Mouse (Mus musculus): ENCODE measurements around the gene Irf2.

Irf2 gene

GRCm38 (mm10) chr8:46811944-46812343, 72.4 kb downstream of the Irf2 start:
- no peak for DNase-seq

DNA sequence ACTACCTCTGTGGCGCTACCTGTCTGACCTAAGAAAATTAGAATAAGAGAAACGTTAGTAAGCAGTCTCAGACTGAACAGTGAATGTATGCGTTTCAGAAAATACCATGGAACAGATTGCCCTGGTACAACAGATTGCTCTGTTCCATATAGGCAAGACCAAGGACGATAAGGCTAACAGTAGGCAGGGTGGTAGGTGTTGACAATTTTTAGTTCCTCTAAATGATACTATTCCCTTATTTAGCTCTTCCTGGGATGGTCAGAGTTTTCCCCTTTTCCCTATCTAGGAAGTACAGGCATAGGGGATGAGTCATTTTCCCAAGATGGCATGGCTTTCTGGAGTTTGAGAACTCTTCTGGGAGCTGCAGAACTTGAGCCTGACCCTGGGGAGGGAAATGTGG, 73.4 kb downstream of the Irf2 start:
- no peak for DNase-seq

DNA sequence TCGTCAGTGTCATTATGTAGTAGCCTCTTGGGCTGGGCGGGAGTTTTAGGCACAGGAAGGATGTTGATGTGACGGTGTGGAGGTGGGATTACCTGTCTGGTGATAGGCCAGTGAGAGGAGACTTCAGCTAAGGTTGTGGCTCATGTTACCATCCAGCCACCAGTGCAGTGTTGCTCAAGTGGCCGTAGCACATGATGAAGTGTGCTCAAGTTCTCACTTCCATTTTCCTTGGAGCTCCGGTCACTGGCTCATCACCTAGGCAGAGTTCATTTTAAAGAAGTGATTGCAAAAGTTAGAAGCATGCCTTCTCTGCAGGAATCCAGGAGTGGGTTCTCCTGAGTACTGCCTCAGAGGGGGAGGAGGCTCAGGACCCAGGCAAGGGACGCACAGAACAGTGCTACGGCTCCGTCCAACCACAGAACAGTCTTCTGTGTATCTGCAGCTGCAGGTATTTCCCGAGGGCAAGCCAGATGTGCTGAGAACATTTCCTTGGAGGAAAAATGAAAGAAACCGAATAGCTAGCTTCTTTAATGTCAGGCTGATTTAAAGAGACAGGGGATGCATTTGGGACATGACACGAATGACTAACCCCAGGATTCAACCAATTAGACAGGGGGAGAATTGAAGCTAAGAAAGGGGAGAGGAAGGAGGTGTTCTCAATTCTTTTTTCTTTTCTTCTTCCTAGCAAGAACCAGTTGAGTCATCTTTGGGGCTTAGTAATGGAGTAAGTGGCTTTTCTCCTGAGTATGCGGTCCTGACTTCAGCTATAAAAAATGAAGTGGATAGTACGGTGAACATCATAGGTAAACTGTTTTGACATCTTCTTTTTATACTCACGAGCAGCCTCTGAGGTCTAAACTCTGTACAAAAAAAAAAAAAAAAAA, 78.8 kb downstream of the Irf2 start:
- DNase-seq = no peak

GRCm38 (mm10) chr8:46818990-46819288, 79.4 kb downstream of the Irf2 start:
- DNase-seq = no peak

DNA sequence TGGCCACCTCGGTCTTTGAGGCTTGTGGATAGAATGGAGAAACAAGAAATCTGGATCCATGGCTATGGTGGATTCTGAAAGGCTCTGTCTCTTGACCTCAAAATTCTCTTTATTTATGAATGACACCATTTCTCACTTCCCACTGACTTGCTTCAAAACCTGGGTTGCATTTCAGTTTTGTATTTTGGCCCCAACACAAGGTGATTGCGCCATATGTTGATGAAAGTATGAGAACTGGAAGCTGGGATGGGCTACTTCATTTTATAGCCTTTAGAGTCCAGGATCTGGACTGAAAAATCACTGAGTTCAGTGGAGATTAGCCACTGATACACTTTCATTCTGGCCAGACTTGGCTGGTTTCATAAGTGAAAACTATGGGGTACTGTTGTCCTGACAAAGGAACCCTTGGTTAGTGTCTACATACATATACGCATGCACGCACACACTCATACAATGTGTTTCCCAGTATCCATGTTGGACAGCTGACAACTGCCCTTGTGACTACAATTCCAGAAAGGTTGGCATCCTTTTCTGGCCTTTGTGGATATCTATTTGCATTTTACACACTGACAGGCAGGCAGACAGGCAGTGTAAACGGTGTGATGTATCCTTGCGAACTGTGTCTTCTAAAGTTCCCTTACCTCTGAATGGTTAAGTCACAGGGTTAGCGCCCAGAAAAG, 89.3 kb downstream of the Irf2 start:
- no peak for DNase-seq

DNA sequence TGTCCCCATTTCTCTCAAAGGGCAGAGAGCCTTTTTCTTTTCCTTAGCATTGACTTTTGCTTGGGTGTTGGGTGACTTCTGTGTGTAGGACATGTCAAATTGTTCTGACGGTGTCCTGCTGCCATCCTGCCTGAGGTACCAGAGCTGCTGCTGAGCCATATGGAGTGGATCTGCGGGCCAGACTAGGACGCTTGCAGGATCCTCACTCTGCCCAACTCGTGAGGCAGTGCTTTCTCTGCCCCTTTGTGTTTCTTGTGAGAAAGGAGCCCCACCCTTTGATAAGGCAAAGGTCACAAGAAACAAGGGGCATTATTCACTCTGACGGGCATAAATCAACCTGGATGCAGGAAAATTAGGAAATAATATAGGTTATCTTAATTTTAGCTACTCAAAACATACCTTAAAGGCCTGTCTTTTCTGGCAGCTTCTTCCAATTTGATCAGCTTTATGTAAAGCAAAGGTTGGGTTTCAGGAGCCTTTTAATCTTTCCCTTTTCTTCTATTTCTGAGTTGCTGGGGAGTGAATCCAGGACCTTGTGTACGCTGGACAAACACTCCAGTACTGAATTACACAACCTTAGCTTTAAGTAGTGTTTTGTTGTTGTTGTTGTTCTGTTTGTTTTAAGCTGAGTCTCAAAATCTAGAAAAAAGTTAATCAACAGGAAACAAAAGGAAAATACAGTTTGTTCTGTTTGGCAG, 90.0 kb downstream of the Irf2 start:
- no peak for DNase-seq

DNA sequence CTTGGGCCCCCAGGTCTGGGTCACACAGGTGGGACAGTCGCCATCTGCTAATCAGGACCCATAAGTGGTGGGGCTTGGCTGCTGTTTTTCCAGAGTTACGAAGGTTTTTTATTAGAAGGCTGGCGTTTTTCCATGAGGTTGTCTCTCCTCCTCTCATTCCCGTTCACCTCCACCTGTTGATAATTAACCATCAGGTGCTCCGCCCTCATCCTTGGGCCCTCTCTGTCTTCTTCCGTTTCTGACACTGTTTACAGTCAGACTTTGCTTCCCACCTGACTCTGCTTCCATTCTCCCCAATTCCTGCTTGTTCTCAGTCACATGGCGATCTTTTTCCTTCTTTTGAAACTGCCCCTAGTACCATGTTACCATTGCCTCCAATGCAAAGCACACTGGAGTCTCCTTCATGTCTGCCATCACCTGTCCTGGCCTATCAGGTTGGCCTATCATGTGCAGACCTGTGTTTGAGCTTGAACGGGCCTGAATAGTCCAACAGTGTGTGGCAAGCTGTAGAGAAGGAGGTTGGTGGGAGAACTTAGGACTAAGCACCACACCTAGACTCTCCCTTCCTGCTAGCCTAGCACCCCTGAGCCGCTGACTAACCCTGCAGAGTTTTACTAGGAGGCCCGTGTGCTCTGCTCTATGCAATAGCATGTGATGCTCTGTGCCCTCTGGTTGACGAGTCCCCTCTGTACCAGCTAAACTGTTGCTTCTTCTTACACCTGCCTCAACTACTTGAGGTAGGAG, 90.8 kb downstream of the Irf2 start:
- DNase-seq = no peak

DNA sequence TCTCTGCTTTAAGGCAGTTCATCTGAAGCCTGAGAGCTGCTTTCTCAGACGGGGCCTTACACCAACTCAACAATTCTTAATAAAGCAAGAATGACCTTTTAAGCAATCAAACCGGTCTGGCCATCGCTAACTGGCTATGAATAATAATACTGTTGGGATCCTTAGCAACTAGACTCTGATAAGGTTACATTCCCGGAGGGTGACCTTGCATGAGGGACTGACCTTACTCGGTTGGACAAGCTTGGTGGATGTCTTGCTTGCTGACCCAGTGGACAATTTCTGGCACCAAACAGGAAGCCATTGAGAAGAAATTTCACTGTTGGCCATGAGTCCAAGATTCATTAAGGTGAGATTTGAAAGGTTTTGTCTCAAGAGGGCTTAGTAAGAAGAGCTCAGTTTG, 92.4 kb downstream of the Irf2 start:
- DNase-seq = no peak

DNA sequence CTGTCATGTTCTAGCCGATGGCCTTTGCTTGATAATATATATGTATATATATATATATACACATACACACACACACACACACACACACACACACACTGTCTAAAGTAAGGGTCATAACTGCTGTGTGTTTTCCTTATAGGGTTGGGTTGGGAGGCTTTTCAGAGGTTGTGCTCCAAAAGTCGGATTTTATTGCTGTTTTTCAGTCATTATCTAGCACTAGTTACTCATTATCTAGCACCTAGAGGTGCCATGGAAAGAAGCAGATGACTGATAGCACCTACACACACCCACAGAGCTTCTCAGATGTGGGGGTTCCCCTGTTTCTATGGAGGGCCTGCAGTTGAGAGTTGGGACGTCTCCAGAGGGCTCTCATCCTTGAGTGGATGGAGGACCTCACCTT, 92.9 kb downstream of the Irf2 start:
- DNase-seq = no peak

DNA sequence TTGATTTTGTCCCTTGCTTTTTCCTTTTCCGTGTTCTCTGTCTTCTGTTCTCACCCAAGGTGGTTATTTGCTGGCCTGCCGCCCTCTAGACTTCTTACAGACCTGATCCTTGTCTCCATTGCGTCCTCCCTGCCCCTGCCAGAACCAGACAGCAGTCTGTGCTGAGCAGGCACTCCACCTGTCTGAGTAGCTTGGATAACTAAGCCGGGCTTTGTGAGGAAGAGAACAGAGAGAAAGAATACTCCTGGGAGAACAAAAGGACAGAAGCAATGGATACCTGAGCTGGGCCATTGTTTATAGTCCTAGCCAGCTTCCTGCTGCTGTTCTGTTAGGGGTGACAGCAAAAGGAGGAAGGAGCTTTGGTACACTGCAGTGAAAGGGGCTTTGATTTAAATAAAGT, 94.2 kb downstream of the Irf2 start:
- DNase-seq = no peak

GRCm38 (mm10) chr8:46834440-46834839, 94.9 kb downstream of the Irf2 start:
- DNase-seq = no peak

DNA sequence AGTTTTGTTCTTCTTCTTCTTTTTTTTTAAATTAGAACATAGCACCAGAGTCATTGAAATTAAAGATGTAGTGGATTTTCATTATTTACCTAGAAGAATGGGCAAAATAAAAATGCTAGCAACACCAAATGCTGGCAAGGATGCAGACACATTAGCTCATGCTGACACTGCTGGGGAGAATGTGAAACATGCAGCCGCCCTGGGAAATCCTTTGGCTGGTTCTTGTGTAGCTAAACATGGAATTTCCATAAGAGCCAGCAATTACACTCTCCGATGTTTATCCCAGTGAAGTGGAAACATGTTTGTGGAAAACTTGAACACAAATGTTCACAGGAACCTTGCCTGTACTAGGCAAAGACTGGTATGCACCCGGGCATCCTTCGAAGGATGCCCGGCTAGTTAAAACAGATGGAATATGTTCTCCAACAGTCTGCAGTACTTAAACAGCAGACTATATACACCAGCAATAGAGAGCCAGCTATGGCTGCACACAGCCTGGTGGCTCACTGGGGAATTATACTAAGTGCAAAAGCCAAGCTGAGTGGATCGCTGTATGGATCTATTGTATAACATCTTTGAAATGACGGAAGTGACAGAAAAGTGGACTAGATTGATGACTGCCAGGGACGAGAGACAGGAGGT, 96.6 kb downstream of the Irf2 start:
- DNase-seq = no peak

GRCm38 (mm10) chr8:46836949-46837348, 97.4 kb downstream of the Irf2 start:
- DNase-seq = no peak

GRCm38 (mm10) chr8:46838052-46838451, 98.5 kb downstream of the Irf2 start:
- DNase-seq = no peak

DNA sequence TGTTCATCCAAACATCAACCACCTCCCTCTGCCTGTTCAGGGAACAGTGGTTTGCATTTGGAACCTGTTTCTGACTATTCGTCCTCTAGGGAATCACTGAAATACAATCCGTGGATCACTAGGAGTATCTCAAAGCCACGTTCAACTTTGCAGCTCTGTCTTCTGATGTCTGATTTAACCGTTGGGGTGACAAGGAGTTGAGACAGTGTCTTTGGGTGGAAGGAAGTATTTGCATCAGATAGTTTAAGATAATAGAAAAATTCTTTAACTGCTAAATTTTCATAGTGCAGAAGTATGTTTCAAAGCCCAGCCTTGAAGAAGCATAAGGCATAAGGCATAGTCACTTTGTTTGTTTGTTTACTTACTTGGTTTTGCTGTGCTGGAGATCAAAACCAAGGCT, 100.9 kb downstream of the Irf2 start:
- no peak for DNase-seq

DNA sequence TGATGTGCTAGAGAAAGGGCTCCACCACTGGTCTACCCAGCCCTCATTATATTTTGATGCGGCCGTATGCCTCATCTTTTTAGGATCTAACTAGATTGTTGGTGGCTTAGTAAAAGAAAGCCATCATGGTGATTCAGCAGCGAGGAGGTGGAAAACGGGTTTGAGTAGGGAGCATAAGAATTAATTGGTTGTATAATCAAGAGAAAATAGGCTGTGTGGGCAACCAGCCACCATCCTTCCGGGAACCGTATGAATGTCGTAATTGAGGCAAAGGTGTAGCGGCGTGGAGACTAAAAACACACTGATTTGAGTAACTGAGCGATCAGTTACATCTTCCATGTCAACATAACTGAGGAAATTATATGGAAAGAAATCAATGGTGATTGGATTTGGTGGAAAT, 101.3 kb downstream of the Irf2 start:
- DNase-seq = no peak

DNA sequence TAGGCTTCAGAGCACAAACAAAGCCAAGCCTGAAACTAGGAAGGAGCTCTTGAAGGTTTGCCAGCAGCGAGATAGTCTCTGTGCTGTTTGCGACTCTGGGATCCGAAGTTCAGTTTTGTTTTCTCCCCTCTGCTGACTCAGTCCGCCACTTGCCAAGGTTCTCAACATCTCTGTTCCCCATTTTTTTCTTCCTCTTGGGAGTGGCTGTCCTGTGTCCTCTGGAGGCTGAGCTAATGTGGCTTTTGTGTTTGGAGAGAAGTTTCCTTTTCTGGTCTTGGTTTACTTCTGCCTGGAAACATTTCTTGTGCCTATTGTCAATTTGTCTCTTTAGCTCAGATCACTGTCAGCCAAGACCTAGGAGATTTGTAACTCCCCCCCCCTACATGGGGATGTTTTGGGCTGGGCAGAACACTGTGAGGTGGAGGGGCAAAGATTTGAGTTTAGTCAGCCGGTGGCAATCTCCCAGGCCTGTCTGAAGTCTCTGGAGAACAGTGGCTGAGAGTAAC, 103.2 kb downstream of the Irf2 start:
- DNase-seq = no peak

- no peak for DNase-seq
These were observed 104.3 kb downstream of the Irf2 start for GRCm38 (mm10) chr8:46843855-46844254.

- peak; percentile 28 for DNase-seq
These were observed 104.9 kb downstream of the Irf2 start for GRCm38 (mm10) chr8:46844371-46844973.

DNA sequence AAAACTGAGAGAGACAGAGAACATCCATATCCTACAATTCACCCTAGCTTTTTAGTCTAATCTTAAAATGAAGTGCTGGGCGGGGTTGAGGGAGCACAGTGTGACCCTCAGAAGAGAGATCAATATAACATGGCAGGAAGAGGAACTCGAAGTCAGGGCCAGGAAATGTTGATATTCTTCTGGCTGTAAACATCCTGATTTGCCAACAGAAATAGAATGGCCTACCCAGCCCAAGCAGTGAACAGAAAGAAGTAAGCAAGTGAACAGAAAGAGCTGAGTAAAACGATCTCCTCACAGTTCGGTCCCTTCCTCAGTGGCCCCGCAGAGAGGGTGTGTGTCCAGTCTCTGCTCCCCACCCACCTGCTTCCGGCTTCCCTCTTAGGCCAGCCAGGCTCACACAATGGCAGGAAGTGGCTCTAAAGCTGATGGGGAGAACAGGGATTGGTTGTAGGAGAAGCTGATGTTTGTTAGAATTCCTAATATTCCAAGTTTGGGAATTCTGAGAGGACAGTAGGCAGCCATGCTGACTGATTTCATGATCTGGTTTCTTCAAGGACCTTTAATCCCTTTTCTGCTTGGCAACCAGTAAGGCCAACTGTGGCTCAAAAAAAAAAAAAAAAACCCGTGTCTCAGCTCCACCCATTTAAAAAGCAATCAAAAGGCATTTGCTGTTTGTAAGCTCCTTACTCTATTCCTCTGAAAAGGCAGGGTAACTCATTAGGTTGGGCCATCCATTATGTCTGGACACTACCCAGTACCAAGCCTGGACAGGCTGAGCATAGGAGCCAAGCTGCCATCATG, 105.6 kb downstream of the Irf2 start:
- peak; percentile 50 for DNase-seq

DNA sequence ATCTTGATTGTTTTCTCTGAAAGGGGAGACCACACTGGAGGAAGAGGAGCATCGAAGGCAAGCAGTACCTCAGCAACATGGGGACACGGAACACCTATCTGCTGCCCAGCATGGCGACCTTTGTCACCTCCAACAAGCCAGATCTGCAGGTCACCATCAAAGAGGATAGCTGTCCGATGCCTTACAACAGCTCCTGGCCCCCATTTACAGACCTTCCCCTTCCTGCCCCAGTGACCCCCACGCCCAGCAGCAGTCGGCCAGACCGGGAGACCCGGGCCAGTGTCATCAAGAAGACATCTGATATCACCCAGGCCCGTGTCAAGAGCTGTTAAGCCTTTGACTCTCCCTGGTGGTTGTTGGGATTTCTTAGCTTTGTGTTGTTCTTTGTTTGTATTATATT, 106.4 kb downstream of the Irf2 start:
- DNase-seq = no peak

Measured in thymus, postnatal 14 days (tissue).